Mouse (Mus musculus): ENCODE results near the gene Bahcc1. TPM values are rescaled to one million over a fixed set of nuclear protein-coding genes. Genes with fewer than 3 reads are reported as not detected.
A peak's percentile ranks its signal among the peaks of the same experiment; 100 is the strongest.

Gene Bahcc1
- polyA plus RNA-seq, 1 experiment, result 5.9 TPM

DNA sequence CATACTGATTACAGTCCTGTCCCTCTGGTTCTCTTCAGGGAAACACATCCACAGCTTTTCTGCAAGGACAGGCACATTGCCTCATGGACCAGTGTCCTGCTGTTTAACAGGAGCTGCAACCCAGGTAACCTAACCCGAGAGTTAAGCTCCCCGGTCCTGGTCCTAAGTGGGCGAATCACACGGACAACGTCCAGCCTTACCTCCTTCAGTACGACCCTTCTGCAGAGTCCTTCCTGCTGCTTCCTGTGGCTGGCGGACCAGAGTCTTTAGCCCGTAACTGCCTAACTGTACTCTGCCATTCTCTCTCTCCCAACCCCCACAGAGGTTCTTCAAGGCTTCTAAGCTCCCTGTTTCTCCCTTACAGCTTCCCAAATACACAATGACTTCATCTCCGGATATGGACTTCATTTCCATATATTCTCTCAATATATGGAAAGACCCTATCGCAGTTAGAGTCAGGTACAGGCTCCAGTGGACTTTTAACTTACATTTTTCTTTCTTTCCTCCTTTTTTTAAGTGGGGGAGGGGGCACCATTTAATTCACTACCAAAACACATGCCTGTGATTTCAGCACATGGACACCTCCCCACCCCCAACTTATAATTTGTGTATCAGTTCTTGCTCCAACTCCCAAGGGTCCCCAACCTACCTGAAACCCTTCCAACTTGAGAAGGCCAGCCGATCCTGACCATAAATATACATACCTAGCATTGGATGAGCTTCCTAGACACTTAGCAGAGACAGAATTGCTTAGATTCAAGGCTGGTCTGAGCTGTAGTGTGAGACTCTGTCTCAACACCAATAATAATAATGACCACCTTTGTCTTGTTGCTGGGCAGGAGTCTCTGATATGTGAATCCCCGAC is 11.6 kb upstream of the Bahcc1 start:
- Histone ChIP-seq H3K27ac (replicated peaks; ENCODE audit: low read depth, low read length) (no peak overlapping the region), H3K4me1 (ENCODE audit: control insufficient read depth, insufficient read depth, insufficient read length, low read length) (peaks cover 46% of the 10 kb centered on the region), H3K4me3 (ENCODE audit: insufficient read depth, low read depth, low read length) (no peak overlapping the region)

DNA sequence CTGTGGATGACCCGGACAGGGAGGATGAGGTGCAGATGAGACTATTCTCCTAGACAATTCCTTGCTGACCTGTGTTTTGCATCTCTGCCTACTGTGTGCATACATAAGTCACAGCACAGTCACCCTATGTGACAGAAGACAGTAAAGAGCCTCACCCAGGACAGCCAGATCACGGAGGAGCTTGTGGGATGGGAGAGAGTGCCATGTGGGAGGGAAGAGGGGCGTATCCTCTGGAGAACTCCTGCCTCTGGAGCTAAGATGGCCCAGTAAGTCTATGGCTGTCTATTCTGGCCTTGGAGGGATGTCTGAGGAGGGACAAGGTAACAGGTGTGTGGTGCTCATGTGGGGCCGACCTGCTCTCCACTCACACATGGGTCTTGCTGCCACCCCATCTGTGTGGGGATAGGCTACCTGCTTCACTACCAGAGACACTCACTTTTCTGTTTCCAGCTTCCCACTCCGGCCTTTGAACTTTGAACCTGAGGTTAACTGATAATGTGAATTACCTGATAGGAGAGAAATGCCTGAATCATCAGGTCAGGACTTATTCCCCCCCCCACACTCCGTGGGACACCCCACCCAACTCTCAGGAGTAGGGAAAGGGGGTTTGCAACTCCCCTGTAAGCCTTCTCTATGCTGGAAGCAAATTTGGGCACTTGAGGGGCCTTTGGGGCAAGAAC is 10.2 kb upstream of the Bahcc1 start:
- Histone ChIP-seq H3K4me3 (ENCODE audit: insufficient read depth, low read depth, low read length) (no peak overlapping the region), H3K27ac (replicated peaks; ENCODE audit: low read depth, low read length) (no peak overlapping the region), H3K4me1 (ENCODE audit: control insufficient read depth, insufficient read depth, insufficient read length, low read length) (peaks cover 48% of the 10 kb centered on the region)

- no peak overlapping the region for H3K4me3 ChIP-seq (ENCODE audit: insufficient read depth, low read depth, low read length)
- peaks cover 52% of the 10 kb centered on the region for H3K4me1 ChIP-seq (ENCODE audit: control insufficient read depth, insufficient read depth, insufficient read length, low read length)
- no peak overlapping the region for H3K27ac ChIP-seq (replicated peaks; ENCODE audit: low read depth, low read length)
Measured at GRCm38 (mm10) chr11:120223586-120224487, 8.9 kb upstream of the Bahcc1 start.

- H3K27ac ChIP-seq (replicated peaks; ENCODE audit: low read depth, low read length), result peak overlapping the region; percentile 66
- H3K4me3 ChIP-seq (ENCODE audit: insufficient read depth, low read depth, low read length), result peak overlapping the region; percentile 51
Measured at GRCm38 (mm10) chr11:120224488-120225255, 8.1 kb upstream of the Bahcc1 start.

GRCm38 (mm10) chr11:120225256-120226195 is 7.2 kb upstream of the Bahcc1 start:
- Histone ChIP-seq H3K4me1 (ENCODE audit: control insufficient read depth, insufficient read depth, insufficient read length, low read length) (peaks cover 51% of the 10 kb centered on the region), H3K27ac (replicated peaks; ENCODE audit: low read depth, low read length) (peak overlapping the region; percentile 66), H3K4me3 (ENCODE audit: insufficient read depth, low read depth, low read length) (peak overlapping the region; percentile 51)

More at GRCm38 (mm10) chr11:120224488-120225255, 8.1 kb upstream of the Bahcc1 start:
- H3K4me1 ChIP-seq (ENCODE audit: control insufficient read depth, insufficient read depth, insufficient read length, low read length), result peaks cover 55% of the 10 kb centered on the region

DNA sequence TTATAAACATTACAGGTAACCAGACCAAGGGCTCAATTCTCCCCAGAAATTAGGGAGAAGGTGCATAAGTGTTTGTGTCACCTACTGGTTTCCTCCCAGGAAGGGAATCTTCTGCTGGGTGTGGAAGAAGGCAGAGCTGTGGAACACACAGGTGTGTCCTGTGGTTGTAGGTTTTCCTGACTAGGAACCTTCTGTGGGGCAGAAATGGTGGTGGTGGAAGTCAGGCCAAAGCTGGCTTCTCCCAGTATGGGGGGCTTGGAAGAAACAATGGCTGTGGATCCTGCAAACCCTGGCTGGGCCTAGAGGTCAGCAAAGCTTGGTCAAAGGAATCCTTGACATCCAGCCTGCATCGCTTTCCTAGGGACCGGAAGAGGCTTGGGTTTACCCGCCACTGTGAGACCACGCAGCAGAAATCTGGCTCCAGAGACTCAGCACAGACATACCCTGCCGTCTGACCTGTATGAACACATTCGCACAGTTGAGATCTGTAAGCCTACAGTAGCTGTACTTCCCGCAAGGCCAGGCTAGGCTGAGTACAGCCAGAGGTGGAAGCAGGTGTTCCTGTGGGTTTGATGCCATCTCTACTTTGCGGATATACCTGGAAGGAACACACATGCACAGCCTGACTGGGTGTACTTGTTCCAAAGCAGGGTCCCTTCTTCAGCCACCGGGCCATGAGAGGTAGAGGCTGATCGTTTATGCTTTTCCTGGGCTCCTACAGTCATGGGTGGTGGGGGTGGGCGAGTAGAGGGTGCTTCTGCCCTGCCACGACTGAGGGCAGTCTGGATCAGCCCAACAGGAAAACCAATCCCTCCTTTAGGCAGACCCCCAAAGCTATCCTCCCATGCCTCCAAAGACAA is 6.1 kb upstream of the Bahcc1 start:
- Histone ChIP-seq H3K4me1 (ENCODE audit: control insufficient read depth, insufficient read depth, insufficient read length, low read length) (peaks cover 50% of the 10 kb centered on the region), H3K27ac (replicated peaks; ENCODE audit: low read depth, low read length) (0 out of 2 replicates have a peak overlapping the region, but pooled peaks have one; percentile 3), H3K4me3 (ENCODE audit: insufficient read depth, low read depth, low read length) (no peak overlapping the region)

- Histone ChIP-seq H3K4me1 (ENCODE audit: control insufficient read depth, insufficient read depth, insufficient read length, low read length) (peaks cover 53% of the 10 kb centered on the region), H3K27ac (replicated peaks; ENCODE audit: low read depth, low read length) (peak overlapping the region; percentile 8; the same call in 1 of the 2 replicates)
Measured at GRCm38 (mm10) chr11:120227571-120228051, 5.1 kb upstream of the Bahcc1 start.

GRCm38 (mm10) chr11:120228116-120228890 is 4.4 kb upstream of the Bahcc1 start:
- Histone ChIP-seq H3K27ac (replicated peaks; ENCODE audit: low read depth, low read length) (peak overlapping the region; percentile 27; the same call in 1 of the 2 replicates), H3K4me3 (ENCODE audit: insufficient read depth, low read depth, low read length) (no peak overlapping the region), H3K4me1 (ENCODE audit: control insufficient read depth, insufficient read depth, insufficient read length, low read length) (peaks cover 53% of the 10 kb centered on the region)

More at GRCm38 (mm10) chr11:120227571-120228051, 5.1 kb upstream of the Bahcc1 start:
- H3K4me3 ChIP-seq (ENCODE audit: insufficient read depth, low read depth, low read length), result no peak overlapping the region

GRCm38 (mm10) chr11:120228911-120229437 is 3.8 kb upstream of the Bahcc1 start:
- H3K4me3 ChIP-seq (ENCODE audit: insufficient read depth, low read depth, low read length), result peak overlapping the region; percentile 83; the same call in 1 of the 2 replicates
- H3K27ac ChIP-seq (replicated peaks; ENCODE audit: low read depth, low read length), result peak overlapping the region; percentile 36; the same call in 1 of the 2 replicates
- H3K4me1 ChIP-seq (ENCODE audit: control insufficient read depth, insufficient read depth, insufficient read length, low read length), result peaks cover 51% of the 10 kb centered on the region

DNA sequence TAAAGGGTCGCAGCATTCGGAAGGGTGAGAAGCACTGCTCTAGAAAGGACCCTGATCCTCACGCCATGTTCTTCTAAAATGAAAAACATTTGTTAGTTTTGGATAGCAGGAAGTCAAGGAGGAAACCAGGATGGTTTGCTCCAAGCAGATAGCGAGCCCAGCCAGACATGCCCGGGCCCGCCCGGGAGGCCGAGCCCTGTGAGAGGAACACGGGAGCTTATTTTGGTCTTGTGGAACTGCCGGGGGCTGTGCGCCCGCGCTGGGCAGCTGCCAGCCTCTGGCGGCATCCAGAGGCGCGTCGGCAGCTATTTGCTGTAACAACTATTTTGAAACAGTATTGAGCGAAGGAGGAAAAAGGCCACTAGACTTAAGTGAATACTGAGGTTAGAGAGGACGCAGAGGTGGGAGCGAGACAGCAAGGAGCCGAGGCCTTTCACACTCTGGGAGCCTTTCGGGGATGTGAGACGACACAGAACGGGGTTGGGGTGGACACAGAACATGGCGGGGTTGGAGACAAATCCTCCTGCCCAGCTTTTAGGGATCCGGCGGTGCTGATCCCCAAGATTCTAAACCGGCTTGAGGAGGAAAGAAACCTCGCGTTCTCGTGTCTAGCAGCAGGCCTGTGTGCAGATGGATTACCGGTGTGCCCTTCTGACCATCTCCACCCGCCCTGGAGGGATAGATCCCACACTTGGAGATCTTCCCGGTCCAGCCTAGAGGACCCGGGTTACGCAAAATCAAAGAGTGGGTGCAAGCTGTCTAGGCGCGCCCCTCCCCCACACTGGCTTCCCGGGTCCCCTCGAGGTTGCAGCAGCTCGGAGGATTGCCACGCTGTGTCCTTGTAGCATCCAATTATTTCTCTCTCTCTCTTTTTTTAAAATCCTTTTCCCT is 2.6 kb upstream of the Bahcc1 start:
- Histone ChIP-seq H3K4me3 (ENCODE audit: insufficient read depth, low read depth, low read length) (peak overlapping the region; percentile 83), H3K27ac (replicated peaks; ENCODE audit: low read depth, low read length) (peak overlapping the region; percentile 85), H3K4me1 (ENCODE audit: control insufficient read depth, insufficient read depth, insufficient read length, low read length) (peaks cover 42% of the 10 kb centered on the region)

GRCm38 (mm10) chr11:120230841-120231370 is 1.8 kb upstream of the Bahcc1 start:
- Histone ChIP-seq H3K4me1 (ENCODE audit: control insufficient read depth, insufficient read depth, insufficient read length, low read length) (peaks cover 37% of the 10 kb centered on the region), H3K4me3 (ENCODE audit: insufficient read depth, low read depth, low read length) (peak overlapping the region; percentile 83), H3K27ac (replicated peaks; ENCODE audit: low read depth, low read length) (peak overlapping the region; percentile 26; the same call in 1 of the 2 replicates)
